Mouse (Mus musculus) spleen, adult 2 months (tissue): ENCODE results near the gene Inpp5f. TPM values are rescaled to one million over a fixed set of nuclear protein-coding genes. Genes with fewer than 3 reads are reported as not detected.
"Not testable (repeated sequence)": the region's sequence is repeated elsewhere in the genome, so short reads cannot be mapped to it uniquely, and the experiment has no call there.

ENCODE experiments used
- DNase-seq, 2 experiments: peaks; one replicate each; pipeline versions ENCODE4 v3.0.0 to v3.0.0-alpha.2; 2012 to 2021; ENCODE audit warnings: low spot score in 2 of 2, low read depth in 1 of 2
- H3K27ac ChIP-seq: fragments of 200-500 bp; 2 replicates; pipeline ENCODE4 v1.5.1; 2012; ENCODE audit warnings: low read length, inconsistent platforms; ENCODE audit not compliant: insufficient read depth
- H3K27me3 ChIP-seq: fragments of 200-500 bp; 2 replicates; pipeline ENCODE4 v1.6.1; 2012; ENCODE audit warnings: mild to moderate bottlenecking, moderate library complexity, low read length, inconsistent platforms; ENCODE audit not compliant: control insufficient read depth, insufficient read depth
- H3K36me3 ChIP-seq: fragments of 200-500 bp; 2 replicates; pipeline ENCODE4 v1.6.1; 2012; ENCODE audit warnings: mild to moderate bottlenecking, low read length, inconsistent platforms; ENCODE audit not compliant: control insufficient read depth, insufficient read depth
- H3K4me1 ChIP-seq: fragments of 200-500 bp; 2 replicates; pipeline ENCODE4 v1.6.1; 2011; ENCODE audit warnings: inconsistent platforms; ENCODE audit not compliant: control insufficient read depth, insufficient read depth, insufficient read length
- H3K4me3 ChIP-seq: fragments of 200-500 bp; 2 replicates; pipeline ENCODE4 v1.5.1; 2011; ENCODE audit warnings: mild to moderate bottlenecking, inconsistent platforms; ENCODE audit not compliant: insufficient read depth, insufficient read length; ENCODE audit errors: extremely low read depth
- CTCF ChIP-seq: fragments of 200-500 bp; IDR thresholded peaks from 2 replicates; pipeline ENCODE4 v1.5.1; 2011; ENCODE audit warnings: mild to moderate bottlenecking, inconsistent platforms; ENCODE audit not compliant: insufficient read depth, insufficient read length, insufficient replicate concordance; ENCODE audit errors: extremely low read depth
- POLR2A ChIP-seq: fragments of 200-500 bp; IDR thresholded peaks from 2 replicates; pipeline ENCODE4 v1.6.1; 2011; ENCODE audit warnings: low read depth, low read length, inconsistent platforms
- WGBS: fragments of 180-500 bp; shearing (Covaris S2); methylation state at CpG from one replicate; pipeline ENCODE4 v1.1.7; 2018; 5-methylcytosine and 5-hydroxymethylcytosine counted together
- polyA plus RNA-seq: library from polyadenylated mRNA; depleted of rRNA; stranded (reverse); fragments of >200 nt; gene quantifications from 2 replicates; pipeline ENCODE4 v1.2.3, GENCODE M21; 2012

Inpp5f gene
- polyA plus RNA-seq, 1 experiment: 6.8 TPM

DNA sequence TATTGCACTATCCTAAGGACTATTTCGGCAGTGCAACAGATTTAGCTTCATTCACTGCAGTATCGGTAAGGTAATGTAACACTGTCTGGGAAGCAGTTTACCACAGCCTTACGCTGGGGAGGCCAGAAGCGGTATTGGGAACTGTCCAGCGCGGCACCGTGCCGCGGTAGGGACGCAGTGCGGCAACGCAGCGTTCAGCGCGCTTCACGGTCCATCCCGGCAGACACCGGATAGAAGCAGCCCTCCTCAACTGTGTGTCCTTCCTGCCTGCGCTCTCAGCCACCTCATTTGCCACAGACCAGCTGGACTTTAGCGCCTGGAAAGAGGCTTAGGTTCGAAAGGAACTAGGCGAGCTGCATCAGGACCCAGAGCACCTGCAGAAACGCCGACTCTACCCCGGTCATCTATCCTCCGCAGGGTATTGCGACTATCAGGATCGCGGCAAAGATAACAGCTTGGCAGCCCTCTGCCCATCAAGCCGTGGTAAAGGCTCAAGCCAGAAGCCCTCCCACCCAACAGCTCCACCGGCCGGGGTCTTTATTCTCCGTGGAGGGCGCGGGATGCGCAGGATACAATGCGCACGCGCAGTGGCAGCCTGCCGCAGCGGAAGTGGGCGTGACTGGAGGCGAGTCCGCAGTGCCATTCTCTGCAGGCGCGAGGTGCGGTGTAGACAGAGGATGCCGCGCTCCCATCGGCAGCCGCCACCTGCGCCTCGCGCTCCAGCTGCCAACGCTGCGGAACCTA, 76.9 kb downstream of the Inpp5f start:
- TF ChIP-seq CTCF: no peak
- TF ChIP-seq POLR2A: no peak
- 59% methylated on average over 56 of the region's 56 CpGs for whole genome bisulfite sequencing
- H3K27me3 ChIP-seq: no peaks in the 10 kb centered on the region
- 0 out of 2 replicates have a peak, but pooled peaks cover 2% of the 10 kb centered on the region for H3K4me1 ChIP-seq
- H3K4me3 ChIP-seq: peak overlapping the region; percentile 57
- DNase-seq: peak; percentile 27 to 62
- H3K36me3 ChIP-seq: peaks cover 16% of the 10 kb centered on the region
- no peak overlapping the region for H3K27ac ChIP-seq

DNA sequence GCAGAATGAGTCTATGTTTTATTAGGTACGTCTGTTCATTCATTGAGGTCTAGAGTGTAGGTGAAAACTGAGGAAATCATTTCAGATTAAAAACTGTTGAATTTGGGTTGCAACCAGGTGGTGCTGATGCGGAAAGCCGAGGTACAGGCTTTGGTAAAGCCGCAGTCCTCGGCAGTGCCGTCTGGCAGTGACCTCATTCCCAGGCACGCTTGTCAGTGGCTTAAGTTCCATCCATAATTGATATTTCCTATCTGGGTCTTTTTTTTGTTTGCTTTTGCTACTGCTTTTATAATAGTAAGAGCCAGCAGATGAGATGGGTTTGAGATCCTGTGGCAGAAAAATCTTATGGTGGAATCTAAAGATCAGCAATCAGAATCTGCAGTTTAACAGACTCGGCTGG, 78.2 kb downstream of the Inpp5f start:
- 0 out of 2 replicates have a peak, but pooled peaks cover 2% of the 10 kb centered on the region for H3K4me1 ChIP-seq
- no peak overlapping the region for H3K27ac ChIP-seq
- no peaks in the 10 kb centered on the region for H3K27me3 ChIP-seq
- TF ChIP-seq POLR2A (no peak), CTCF (no peak)
- H3K4me3 ChIP-seq: no peak overlapping the region
- 92% methylated on average over 8 of the region's 8 CpGs for WGBS
- H3K36me3 ChIP-seq: peaks cover 17% of the 10 kb centered on the region
- no peak for DNase-seq

DNA sequence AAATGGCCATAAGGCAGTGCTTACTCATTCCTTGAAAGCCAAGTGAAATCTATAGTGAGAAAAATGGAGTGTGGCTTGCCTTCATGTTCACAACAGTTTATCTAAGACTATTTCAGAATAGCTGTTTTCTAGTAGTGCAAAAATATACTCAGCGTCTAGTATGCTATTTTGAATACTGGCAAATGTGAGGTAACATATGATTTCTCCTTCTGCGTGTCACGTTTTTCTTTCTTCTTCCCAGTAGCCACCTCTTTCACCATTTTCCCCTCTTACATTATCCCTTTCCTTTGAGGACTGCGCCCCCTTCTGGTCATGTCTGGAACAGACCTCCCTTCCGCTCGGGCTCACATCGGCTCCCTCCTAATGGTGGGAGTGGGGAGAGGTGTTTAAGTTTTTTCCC, 78.9 kb downstream of the Inpp5f start:
- WGBS: 5% methylated on average over 7 of the region's 7 CpGs
- peaks cover 21% of the 10 kb centered on the region for H3K36me3 ChIP-seq
- no peak overlapping the region for H3K4me3 ChIP-seq
- peak; percentile 51 to 79 for DNase-seq
- no peak overlapping the region for H3K27ac ChIP-seq
- TF ChIP-seq POLR2A (no peak), CTCF (peak; percentile 98)
- H3K4me1 ChIP-seq: 0 out of 2 replicates have a peak, but pooled peaks cover 2% of the 10 kb centered on the region
- H3K27me3 ChIP-seq: no peaks in the 10 kb centered on the region

DNA sequence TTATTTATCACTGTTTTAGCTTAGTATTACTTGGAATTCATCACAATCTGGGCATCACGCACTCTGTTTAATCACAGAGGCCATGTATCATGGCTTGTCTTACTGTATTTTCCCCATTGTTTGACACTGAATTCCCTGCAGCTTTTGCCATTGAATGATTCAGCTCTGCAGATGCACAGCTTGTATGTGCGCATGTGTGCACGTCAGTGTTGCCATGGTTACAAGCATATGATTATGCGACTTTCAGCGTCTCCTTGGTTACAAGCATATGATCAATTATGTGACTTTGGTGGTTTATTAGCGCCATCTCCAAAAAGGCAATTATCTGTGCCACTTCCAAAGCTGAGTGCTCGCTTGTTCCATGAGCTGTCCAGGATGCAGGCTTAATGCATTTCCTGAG, 79.7 kb downstream of the Inpp5f start:
- H3K4me3 ChIP-seq: no peak overlapping the region
- H3K36me3 ChIP-seq: peaks cover 22% of the 10 kb centered on the region
- H3K27me3 ChIP-seq: no peaks in the 10 kb centered on the region
- TF ChIP-seq POLR2A: no peak
- WGBS: 79% methylated on average over 7 of the region's 7 CpGs
- H3K27ac ChIP-seq: no peak overlapping the region
- H3K4me1 ChIP-seq: 0 out of 2 replicates have a peak, but pooled peaks cover 2% of the 10 kb centered on the region
- DNase-seq: no peak

- Histone ChIP-seq H3K27me3 (no peaks in the 10 kb centered on the region), H3K4me3 (no peak overlapping the region), H3K36me3 (peaks cover 25% of the 10 kb centered on the region), H3K4me1 (0 out of 2 replicates have a peak, but pooled peaks cover 2% of the 10 kb centered on the region), H3K27ac (no peak overlapping the region)
- 91% methylated on average over 7 of the region's 7 CpGs for WGBS
- no peak for TF ChIP-seq POLR2A
- DNase-seq: no peak
Measured at GRCm38 (mm10) chr7:128692163-128692562, 81.0 kb downstream of the Inpp5f start.

DNA sequence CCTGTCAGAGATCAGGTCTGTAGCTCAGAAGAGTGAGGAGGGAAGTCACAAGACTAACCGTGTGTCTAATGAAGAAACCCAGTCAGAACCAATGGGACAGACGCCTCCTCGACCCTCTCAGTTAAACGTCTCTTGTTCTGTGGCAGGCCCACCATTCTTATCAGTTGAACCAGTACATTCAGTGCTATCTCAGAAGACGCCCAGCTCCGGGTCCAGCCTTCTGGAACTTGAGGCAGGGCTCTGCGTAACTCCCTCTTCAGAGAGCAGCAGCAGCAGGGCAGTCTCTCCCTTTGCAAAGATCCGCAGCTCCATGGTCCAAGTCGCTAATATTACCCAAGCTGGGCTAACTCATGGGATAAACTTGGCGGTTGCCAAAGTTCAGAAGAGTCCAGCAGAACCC, 83.7 kb downstream of the Inpp5f start:
- Histone ChIP-seq H3K27me3 (no peaks in the 10 kb centered on the region), H3K4me3 (no peak overlapping the region), H3K36me3 (peaks cover 42% of the 10 kb centered on the region), H3K4me1 (no peaks in the 10 kb centered on the region), H3K27ac (no peak overlapping the region)
- WGBS: 87% methylated on average over 10 of the region's 10 CpGs
- DNase-seq: no peak
- TF ChIP-seq CTCF: no peak
- no peak for TF ChIP-seq POLR2A

DNA sequence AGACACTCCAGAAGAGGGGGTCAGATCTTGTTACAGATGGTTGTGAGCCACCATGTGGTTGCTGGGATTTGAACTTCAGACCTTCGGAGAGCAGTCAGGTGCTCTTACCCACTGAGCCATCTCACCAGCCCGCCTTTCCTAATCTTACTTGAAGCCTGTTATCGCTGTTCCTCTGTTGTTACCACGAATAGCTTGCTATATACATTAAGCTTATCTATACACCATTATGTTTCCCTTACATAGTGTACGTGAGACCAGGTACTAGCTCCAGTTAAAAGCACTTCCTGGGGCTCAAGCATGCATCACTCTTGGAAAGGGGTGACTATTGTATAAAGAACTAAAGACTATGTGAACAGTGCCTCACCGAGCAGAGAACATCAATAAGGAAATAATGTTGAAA, 88.8 kb downstream of the Inpp5f start:
- H3K4me3 ChIP-seq, H3K27me3 ChIP-seq, DNase-seq, H3K4me1 ChIP-seq, H3K27ac ChIP-seq: not testable (repeated sequence)
- H3K36me3 ChIP-seq: peaks cover 63% of the 10 kb centered on the region
- 87% methylated on average over 6 of the region's 6 CpGs for WGBS
